Mouse (Mus musculus): ENCODE results near the gene Mtfr1l.
"Not testable (repeated sequence)": the region's sequence is repeated elsewhere in the genome, so short reads cannot be mapped to it uniquely, and the experiment has no call there.

Gene Mtfr1l

DNA sequence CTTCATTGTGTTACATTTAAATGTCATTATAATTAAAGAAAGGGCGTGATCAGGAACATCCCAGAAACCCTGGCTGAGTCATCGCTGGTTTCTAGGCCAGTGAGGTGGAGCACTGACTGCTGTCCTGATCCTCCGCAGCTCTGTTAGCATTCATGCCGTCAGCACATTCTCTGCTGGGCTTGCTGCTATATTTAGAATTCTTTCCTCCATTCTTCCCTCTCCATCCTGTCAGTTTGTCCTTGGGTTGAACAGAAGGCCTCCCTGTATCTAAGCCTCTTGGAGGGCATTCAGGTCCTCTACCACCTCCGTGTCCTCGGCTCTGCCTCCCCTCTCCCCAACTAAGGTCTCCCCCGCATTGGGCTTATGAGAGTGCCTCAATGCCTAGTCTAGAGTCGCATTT, 18.2 kb downstream of the Mtfr1l start:
- DNase-seq (ENCODE audit: low read depth, low spot score): no peak

DNA sequence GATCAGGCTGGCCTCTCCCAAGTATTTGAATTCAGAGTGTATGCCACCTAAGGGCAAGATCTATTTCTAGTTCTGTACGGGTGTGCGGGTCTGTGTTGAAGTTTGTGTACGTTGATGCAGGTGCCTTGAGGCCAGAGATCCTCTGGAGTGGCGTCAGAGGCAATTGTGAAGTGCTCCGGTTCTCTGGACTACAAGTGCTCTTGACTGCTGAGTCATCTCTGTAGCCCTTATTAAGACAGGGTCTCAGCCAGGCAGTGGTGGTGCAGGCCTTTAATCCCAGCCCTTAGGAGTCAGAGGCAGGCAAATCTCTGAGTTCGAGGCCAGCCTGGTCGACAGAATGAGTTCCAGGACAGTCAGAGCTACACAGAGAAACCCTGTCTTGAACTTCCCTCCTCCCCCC, 19.6 kb downstream of the Mtfr1l start:
- no peak for DNase-seq (ENCODE audit: low read depth, low spot score)

DNA sequence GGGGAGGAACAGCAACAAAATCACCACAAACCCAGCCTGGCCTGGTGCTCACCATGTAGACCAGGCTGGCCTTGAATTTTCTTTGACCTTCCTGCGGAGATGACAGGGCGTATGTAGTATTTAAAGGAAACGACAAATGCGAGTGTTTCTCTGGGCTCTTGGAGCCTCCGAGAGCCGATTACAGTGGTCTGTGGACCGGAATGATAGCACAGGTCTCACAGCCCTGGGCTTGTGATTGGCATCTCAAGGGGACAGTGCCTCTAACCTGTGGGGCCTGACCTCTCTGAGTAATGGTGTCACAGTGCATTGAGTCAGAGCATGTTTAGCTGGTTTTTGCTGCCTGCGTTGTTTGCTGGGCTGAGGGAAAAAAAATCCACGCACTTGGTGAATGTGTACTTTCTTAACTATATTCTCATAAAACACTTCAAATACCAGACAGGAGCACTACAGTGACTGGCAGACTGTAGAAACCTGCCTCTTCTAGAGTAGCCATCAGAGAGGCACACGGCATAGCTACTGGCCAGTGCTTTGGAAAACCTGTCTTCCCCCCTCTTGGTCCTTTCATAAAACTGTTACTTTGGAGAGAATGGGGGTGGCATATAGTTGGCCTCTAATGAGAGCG, 20.8 kb downstream of the Mtfr1l start:
- DNase-seq (ENCODE audit: low read depth, low spot score): no peak

GRCm38 (mm10) chr4:134512798-134513197, 22.4 kb downstream of the Mtfr1l start:
- no peak for DNase-seq (ENCODE audit: low read depth, low spot score)

- DNase-seq (ENCODE audit: low read depth, low spot score): no peak
Measured at GRCm38 (mm10) chr4:134511730-134512129, 23.5 kb downstream of the Mtfr1l start.

DNA sequence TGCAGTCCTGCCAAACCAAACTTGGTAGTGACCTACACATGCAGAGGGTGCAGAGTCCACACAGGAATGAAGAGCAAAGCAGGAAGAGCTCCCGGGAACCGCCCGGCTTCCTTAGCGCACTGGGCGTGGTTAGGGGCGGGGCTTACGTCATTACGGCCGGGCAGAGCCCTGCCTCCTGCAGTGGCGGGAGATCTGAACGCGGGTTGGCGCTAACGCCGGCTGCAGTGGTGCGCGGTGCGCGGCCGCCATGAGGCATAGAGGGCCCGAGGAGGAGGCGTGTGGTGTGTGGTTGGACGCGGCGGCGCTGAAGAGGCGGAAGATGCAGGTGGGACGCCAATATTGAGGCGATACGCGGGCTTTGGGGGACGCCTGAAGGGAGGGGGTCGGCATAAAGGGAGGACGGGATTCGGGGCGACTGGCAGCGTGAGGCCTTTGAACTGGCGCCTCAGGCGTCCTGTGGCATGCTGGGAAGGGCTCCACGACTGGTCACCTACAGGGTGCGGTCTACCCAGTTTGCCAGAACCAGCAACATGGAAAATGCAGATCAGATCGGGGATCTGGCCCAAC, 24.3 kb downstream of the Mtfr1l start, which contains the start of gene Aunip:
TSS of gene Aunip (plus strand) at position 155 of the 567 bp plus-strand sequence.
- DNase-seq (ENCODE audit: low read depth, low spot score): peak; percentile 76

- no peak for DNase-seq (ENCODE audit: low read depth, low spot score)
Measured at GRCm38 (mm10) chr4:134510396-134510795, 24.8 kb downstream of the Mtfr1l start.

- DNase-seq (ENCODE audit: low read depth, low spot score): no peak
Measured at GRCm38 (mm10) chr4:134506713-134507112, 28.5 kb downstream of the Mtfr1l start.

DNA sequence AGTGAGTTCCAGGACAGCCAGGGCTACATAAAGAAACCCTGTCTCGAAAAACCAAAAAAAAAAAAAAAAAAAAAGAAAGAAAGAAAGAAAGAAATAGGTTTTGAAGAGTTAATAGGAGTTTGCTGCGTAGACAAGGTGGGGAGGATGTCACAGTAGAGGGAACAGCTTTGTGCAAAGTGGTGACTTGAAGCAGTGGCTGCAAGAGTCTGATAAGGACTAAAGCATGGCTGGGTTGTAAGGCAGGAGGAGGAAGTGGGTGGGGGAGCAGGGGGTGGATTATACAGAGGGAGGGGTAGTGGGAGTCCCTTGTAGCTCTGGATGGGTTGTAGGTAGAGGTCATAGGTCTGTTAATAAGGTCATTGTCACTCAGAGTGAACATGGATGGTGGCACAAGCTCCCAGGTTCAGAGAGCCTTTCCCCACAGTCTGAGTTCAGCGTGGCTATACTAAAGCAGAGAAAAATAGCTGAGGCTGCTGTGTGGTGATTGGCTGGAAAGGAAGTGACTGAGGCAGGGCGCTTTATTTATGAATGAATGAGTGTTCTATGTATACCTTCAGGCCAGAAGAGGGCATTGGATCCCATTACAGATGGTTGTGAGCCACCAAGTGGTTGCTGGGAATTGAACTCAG, 29.1 kb downstream of the Mtfr1l start:
- DNase-seq (ENCODE audit: low read depth, low spot score): no peak

GRCm38 (mm10) chr4:134505303-134505789, 29.8 kb downstream of the Mtfr1l start:
- no peak for DNase-seq (ENCODE audit: low read depth, low spot score)

GRCm38 (mm10) chr4:134503686-134504357, 31.4 kb downstream of the Mtfr1l start:
- no peak for DNase-seq (ENCODE audit: low read depth, low spot score)

DNA sequence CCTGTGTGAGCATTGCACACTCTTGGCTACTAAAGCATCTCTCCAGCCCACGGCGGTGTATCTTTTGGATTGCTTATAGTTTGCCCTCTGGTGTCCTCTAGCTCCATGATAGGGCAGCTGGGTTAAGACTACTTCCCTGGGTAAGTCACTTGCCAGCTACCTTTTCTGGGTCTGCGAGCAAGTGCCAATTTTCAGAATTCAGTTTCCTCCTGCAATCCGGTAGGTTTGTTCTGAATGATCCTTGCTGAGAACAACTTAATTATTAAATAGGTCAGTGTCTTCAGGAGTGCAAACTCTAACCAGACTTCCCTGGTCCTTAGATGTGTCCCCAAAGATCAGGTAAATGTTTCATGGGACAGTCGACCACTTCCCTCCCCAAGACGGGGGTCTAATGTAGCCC, 34.1 kb downstream of the Mtfr1l start:
- DNase-seq (ENCODE audit: low read depth, low spot score): no peak

- DNase-seq (ENCODE audit: low read depth, low spot score): not testable (repeated sequence)
Measured at GRCm38 (mm10) chr4:134498983-134499382, 36.2 kb downstream of the Mtfr1l start.

DNA sequence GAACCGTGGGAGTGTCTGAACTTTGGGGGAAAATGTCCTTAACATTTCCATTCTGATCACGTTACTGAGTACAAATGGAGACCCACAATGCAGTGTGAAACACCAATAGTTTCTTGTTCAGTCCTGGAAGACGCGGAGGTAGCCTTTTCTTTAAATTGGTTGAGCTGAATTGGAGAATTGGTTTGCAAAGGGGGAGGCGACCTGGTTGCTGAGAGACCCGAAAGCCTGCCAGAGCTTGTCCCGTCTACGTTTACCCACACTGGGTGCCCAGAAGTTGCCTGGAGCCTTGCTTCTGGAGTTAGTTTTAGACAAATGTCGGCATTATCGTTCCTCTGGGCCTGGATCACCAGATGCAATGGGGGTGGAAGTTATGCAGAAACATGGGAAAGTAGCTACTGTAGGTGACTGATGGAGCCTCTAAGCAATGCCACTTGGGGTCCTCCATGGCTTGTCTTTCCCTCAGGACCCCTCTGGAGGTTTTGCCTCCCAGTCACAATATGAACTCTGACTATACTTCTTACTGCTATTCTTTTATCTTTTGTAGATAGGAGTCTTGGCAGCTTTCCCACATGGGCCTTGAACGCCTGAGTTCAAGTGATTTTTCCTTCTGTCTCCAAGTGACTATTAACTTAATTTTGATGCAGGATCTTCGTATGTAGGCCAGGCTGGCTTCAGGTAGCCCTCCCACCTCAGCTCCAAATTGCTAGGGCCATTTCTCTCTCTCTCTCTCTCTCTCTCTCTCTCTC, 37.0 kb downstream of the Mtfr1l start:
- DNase-seq (ENCODE audit: low read depth, low spot score): no peak

- DNase-seq (ENCODE audit: low read depth, low spot score): no peak
Measured at GRCm38 (mm10) chr4:134497223-134497622, 38.0 kb downstream of the Mtfr1l start.

DNA sequence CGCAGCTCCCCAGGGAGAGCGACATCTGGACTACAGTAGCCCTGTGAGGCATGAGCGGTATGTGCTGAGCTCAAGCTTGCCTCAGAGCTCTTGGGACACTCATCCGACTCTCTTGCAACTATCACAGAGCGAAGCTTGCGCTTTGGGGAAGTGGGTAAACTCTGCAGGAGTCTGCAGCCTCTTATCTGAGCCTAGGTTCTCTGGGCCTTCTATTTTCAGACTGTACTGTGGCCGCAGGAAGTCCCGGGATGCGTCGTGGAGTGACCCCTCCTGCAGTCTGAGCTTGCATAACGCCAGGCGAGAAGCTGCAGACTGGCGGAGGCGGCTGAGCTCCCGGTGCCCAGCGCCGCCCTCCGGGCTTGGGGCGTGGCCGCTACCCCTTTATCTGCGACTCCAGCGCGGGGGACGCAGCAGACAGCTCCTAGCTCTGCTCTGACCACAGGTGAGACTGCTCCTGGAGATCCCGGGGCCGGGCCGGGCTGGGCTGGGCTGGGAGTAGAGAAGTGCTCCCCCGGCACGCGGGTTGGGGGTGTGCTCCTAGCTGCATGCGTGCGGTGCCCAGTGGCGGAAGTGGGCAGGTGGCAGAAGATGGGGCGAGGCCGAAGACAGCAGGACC, 38.5 kb downstream of the Mtfr1l start, which contains the start of gene Paqr7:
TSS of gene Paqr7 (plus strand) at position 103 of the 616 bp plus-strand sequence.
- no peak for DNase-seq (ENCODE audit: low read depth, low spot score)

DNA sequence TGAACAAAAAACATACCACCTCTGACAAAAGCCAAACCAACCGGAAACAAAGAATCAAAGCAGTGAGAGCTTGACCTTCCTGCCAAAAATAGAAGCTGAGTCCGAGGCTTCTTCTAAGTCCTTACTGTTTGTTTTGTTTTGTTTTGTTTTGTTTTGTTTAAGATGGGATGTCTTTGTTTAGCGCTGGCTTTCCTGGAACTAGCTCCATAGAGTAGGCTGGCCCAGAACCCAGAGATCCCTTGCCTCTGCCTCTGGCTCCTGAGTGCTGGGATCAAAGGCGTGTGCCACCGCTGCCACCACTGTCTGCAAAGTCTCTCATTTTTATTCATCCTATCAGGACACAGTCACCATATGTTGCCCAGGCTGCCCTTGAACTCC, 39.7 kb downstream of the Mtfr1l start:
- DNase-seq (ENCODE audit: low read depth, low spot score): no peak

DNA sequence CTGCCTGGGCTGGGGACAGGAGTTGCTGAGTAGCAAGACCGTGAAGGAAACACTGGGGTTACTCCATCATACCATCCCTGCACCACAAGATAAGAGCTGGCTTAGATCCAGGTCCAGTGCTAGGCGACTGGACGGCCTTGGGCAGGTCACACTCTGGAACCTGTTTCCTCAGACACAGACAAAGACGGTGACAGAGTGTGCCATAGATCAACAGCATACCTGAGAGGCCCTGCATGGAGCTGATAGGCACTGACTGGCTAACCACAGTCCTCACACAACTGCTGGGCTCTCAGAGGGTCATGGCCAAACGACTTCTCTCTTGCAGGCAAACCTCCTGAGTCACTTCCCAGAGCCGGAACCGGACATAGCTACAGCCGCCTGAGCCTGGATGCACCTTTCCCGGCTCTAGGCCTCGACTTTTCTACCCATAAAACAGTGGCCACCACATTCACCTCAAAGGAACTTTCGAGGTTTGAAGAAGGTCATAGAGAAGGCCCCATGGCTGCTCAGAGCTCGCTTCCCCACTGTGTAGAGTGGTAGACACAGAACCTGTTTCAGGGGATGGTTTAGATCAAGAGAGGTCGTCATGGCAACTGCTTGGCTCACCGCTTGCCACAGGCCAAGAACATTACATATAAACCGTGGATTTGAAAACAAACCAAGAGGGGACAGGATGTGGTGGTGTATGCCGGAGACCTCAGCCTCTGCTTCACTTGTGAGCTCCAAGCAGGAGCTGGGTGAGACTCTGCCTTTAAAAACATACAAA, 40.2 kb downstream of the Mtfr1l start:
- DNase-seq (ENCODE audit: low read depth, low spot score): no peak

- DNase-seq (ENCODE audit: low read depth, low spot score): not testable (repeated sequence)
Measured at GRCm38 (mm10) chr4:134494161-134494560, 41.0 kb downstream of the Mtfr1l start.

GRCm38 (mm10) chr4:134491716-134492115, 43.5 kb downstream of the Mtfr1l start:
- DNase-seq (ENCODE audit: low read depth, low spot score): no peak
